Mouse (Mus musculus) kidney, embryonic 14.5 days (tissue): ENCODE measurements around the gene Scaf1. TPM values are rescaled to one million over a fixed set of nuclear protein-coding genes. Genes with fewer than 3 reads are reported as not detected.
A peak's percentile ranks its signal among the peaks of the same experiment; 100 is the strongest.

ENCODE experiments used
- ATAC-seq: fragments of 200-750 bp; cut with Nextera tagmentation; 2 replicates; pipeline ENCODE4 v1.8.0; 2017; ENCODE audit warnings: moderate number of reproducible peaks, mild to moderate bottlenecking, moderate TSS enrichment, moderate library complexity; ENCODE audit not compliant: low FRiP score, low TSS enrichment
- H3K27ac ChIP-seq: fragments of 300-500 bp; sonication (generic); 2 replicates; pipeline ENCODE4 v1.5.1; 2014; ENCODE audit warnings: low read depth, mild to moderate bottlenecking, low read length, moderate library complexity, mixed read lengths
- H3K27me3 ChIP-seq: fragments of 300-500 bp; sonication (generic); 2 replicates; pipeline ENCODE4 v1.6.1; 2014; ENCODE audit warnings: mild to moderate bottlenecking, low read length; ENCODE audit not compliant: control insufficient read depth, insufficient read depth
- H3K36me3 ChIP-seq: fragments of 300-500 bp; sonication (generic); 2 replicates; pipeline ENCODE4 v1.6.1; 2014; ENCODE audit warnings: low read length, mixed read lengths; ENCODE audit not compliant: control insufficient read depth, insufficient read depth
- H3K4me1 ChIP-seq: fragments of 300-500 bp; sonication (generic); 2 replicates; pipeline ENCODE4 v1.6.1; 2014; ENCODE audit warnings: low read length, mixed read lengths; ENCODE audit not compliant: control insufficient read depth, insufficient read depth
- H3K4me2 ChIP-seq: fragments of 300-500 bp; sonication (generic); replicated peaks from 2 replicates; pipeline ENCODE4 v1.6.1; 2014; ENCODE audit warnings: low read depth, mild to moderate bottlenecking, low read length
- H3K4me3 ChIP-seq: fragments of 300-500 bp; sonication (generic); 2 replicates; pipeline ENCODE4 v1.5.1; 2014; ENCODE audit warnings: mild to moderate bottlenecking, low read length
- H3K9ac ChIP-seq: fragments of 300-500 bp; sonication (generic); 2 replicates; pipeline ENCODE4 v1.6.1; 2014; ENCODE audit warnings: low read depth, mild to moderate bottlenecking, low read length, moderate library complexity
- H3K9me3 ChIP-seq: fragments of 300-500 bp; sonication (generic); 2 replicates; pipeline ENCODE4 v1.6.1; 2016; ENCODE audit warnings: low read length; ENCODE audit not compliant: control insufficient read depth
- WGBS: fragments of 180-500 bp; shearing (Covaris S2); extraction: QIAGEN DNeasy Blood & Tissue Kit; methylation state at CpG from one replicate; pipeline ENCODE4 v1.1.7; 2014; 5-methylcytosine and 5-hydroxymethylcytosine counted together
- polyA plus RNA-seq: library from polyadenylated mRNA; unstranded; fragments of >200 nt; fragmentation: Nextera tagmentation; extraction: Ambion mirVana; gene quantifications from 2 replicates; pipeline ENCODE4 v1.2.1, GENCODE M21; 2014

The Scaf1 gene
- polyA plus RNA-seq, 1 experiment from 2014 or later, result 54.0 TPM

GRCm38 (mm10) chr7:45053117-45053930, 37.2 kb upstream of the Scaf1 start:
- Histone ChIP-seq H3K27ac (peak overlapping the region; percentile 99), H3K9ac (peak overlapping the region; percentile 88), H3K4me1 (peaks cover 4% of the 10 kb centered on the region; the same call in 1 of the 2 replicates), H3K9me3 (no peaks in the 10 kb centered on the region), H3K36me3 (peaks cover 25% of the 10 kb centered on the region), H3K4me2 (peak overlapping the region; percentile 95), H3K27me3 (no peaks in the 10 kb centered on the region), H3K4me3 (peak overlapping the region; percentile 93)
- under 1% methylated on average over 43 of the region's 59 CpGs for WGBS
- ATAC-seq, result peak; percentile 41

GRCm38 (mm10) chr7:45052862-45053116, 36.6 kb upstream of the Scaf1 start, which contains the start of gene Prr12:
TSS of gene Prr12 (minus strand) at chr7:45052881.
- Histone ChIP-seq H3K36me3 (peaks cover 30% of the 10 kb centered on the region), H3K27me3 (no peaks in the 10 kb centered on the region), H3K4me2 (peak within 1 kb of the TSS; percentile 95), H3K9me3 (no peaks in the 10 kb centered on the region), H3K4me1 (peaks cover 4% of the 10 kb centered on the region; the same call in 1 of the 2 replicates), H3K4me3 (peak within 1 kb of the TSS; percentile 93), H3K9ac (peak within 1 kb of the TSS; percentile 88), H3K27ac (peak within 1 kb of the TSS; percentile 99)
- ATAC-seq, result no peak
- WGBS, result 0% methylated on average over 13 of the region's 18 CpGs

DNA sequence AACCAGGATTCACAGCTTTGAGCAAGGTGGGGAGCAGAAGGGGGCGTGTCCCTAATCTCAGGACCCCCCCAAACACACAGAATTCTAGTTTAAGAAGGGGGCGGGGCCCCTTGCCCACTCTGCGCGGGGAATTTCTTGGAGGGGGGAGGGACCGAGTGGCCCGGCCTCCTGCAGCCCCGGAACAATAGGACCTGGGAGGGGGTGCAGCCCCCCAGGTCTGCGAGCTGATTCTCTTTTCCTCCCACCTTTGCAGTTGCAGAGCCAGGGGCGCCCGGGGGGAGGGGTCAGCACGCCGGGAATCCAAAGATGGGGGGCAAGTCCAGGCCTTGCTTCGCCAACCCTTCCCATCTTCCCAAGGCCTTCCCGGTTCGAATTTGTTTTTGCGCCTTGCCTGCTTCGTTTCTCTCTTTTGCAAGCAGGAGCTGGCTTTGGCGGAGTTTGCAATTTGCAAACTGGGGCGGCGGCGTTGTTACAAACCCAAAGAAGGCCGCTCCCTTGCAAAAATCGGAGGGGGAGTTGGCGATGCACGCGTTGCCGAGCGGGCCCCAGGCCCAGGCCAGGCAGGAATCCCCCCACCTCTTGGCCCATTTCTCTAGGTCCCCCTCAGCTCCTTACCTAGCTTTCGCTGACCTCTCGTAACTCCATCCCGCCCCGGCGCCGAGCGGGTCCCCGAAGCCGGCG, 36.2 kb upstream of the Scaf1 start:
- no peaks in the 10 kb centered on the region for H3K9me3 ChIP-seq
- H3K36me3 ChIP-seq, result peaks cover 35% of the 10 kb centered on the region
- H3K4me1 ChIP-seq, result peaks cover 4% of the 10 kb centered on the region; the same call in 1 of the 2 replicates
- ATAC-seq, result no peak
- H3K27ac ChIP-seq, result peak overlapping the region; percentile 99
- H3K4me3 ChIP-seq, result peak overlapping the region; percentile 93
- H3K9ac ChIP-seq, result peak overlapping the region; percentile 88
- H3K27me3 ChIP-seq, result no peaks in the 10 kb centered on the region
- H3K4me2 ChIP-seq, result peak overlapping the region; percentile 95
- WGBS, result under 1% methylated on average over 38 of the region's 38 CpGs

DNA sequence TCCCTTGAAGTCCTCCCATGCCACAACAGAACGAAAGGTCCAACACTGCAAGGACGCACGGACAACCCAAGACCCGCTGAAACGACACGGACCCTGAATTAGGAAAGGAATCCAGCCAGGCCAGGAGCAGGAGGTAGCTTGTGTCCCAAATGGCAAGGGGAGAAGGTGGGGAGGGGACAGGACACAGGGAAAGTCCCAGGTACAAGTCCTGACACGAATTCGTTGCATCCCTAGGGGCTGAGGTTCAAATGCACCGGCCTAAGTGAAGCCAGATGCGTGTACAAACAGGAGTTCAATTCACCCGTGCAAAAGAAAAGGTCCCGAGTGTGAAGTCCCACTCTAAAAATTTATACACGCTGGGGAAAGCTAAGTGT, 35.4 kb upstream of the Scaf1 start:
- no peaks in the 10 kb centered on the region for H3K9me3 ChIP-seq
- no peak for ATAC-seq
- peaks cover 42% of the 10 kb centered on the region for H3K36me3 ChIP-seq
- peak overlapping the region; percentile 3; the same call in 1 of the 2 replicates for H3K27ac ChIP-seq
- WGBS, result 2% methylated on average over 13 of the region's 13 CpGs
- H3K27me3 ChIP-seq, result no peaks in the 10 kb centered on the region
- peak overlapping the region; percentile 95 for H3K4me2 ChIP-seq
- H3K9ac ChIP-seq, result peak overlapping the region; percentile 88
- H3K4me3 ChIP-seq, result peak overlapping the region; percentile 93
- H3K4me1 ChIP-seq, result peaks cover 4% of the 10 kb centered on the region; the same call in 1 of the 2 replicates

DNA sequence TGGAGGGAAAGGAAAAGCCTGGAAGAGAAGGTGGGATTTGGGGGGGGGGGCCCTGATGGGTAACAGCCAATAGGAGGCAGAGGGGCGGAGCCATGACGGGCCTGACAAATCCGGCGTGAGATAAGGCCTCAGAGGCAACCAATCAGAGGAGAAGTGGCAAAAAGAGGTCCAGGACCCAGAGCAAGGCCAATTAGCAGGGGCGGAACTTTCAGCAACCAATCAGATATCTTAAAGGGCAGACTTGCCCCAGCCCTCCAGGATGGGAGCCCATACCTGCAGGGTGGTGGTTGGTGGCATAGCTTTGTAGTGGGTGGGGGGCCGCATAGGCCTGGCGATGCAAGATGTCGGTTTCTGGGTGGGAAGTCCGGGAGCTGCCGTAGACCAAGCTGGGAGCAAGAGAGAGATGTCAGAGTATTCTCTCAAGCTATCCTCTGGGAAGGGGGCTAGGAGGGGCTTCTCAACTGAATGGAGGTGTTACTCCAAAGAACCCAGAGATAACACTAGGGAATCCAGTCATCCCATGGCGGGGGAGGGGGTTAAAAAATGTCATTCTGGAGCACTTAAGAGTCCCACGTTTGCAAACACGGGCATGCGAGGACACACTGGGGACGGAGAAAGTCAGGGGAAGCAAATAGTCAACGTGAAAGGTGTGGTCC, 34.9 kb upstream of the Scaf1 start:
- 3% methylated on average over 16 of the region's 16 CpGs for WGBS
- Histone ChIP-seq H3K27me3 (no peaks in the 10 kb centered on the region), H3K27ac (peak overlapping the region; percentile 3; the same call in 1 of the 2 replicates), H3K9me3 (no peaks in the 10 kb centered on the region), H3K4me1 (peaks cover 4% of the 10 kb centered on the region; the same call in 1 of the 2 replicates), H3K4me3 (peak overlapping the region; percentile 93), H3K4me2 (peak overlapping the region; percentile 95), H3K36me3 (peaks cover 47% of the 10 kb centered on the region), H3K9ac (peak overlapping the region; percentile 88; the same call in 1 of the 2 replicates)
- peak; percentile 32 for ATAC-seq

DNA sequence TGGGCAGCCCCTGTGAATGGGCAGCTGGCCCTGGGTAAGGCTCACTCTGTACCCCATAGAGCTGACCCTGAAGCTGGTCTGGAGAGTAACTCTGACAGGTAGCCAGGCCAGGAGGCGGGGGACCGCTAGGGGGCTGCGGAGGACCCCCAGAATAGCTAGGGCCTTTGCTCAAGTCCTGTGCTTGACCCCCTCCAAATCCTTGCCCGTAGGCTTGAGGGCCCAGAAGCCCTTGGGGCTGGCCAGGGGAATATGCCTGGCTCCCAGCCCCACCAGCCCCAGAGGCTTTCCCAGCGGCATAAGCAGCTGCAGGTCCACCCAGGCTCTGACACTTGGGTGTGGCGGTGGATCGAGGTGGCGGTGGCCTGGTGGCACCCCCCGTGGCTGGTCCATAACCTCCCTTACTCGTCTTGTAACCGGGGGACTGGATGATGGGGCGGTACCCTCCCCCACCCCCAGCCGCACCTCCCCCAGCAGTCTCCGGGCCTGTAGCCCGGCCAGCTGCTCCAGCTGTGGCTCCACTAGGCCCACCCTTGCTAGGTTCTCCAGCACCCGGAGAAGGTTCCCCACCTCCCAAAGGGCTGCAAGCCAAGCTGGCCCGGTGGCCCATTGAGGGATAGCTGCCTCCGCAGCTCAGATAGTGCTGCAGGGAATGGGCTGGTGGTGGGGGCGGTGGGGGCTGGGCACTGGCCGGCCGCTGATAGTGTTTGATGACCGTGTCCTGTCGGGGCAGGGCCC, 32.9 kb upstream of the Scaf1 start:
- WGBS, result 88% methylated on average over 23 of the region's 23 CpGs
- peaks cover 66% of the 10 kb centered on the region for H3K36me3 ChIP-seq

GRCm38 (mm10) chr7:45048001-45048890, 32.1 kb upstream of the Scaf1 start:
- H3K4me3 ChIP-seq, result no peak overlapping the region
- ATAC-seq, result no peak
- WGBS, result 92% methylated on average over 38 of the region's 38 CpGs

More for the DNA sequence above, 32.9 kb upstream of the Scaf1 start:
- Histone ChIP-seq H3K9me3 (no peaks in the 10 kb centered on the region), H3K4me3 (no peak overlapping the region), H3K9ac (no peak overlapping the region), H3K27me3 (no peaks in the 10 kb centered on the region), H3K27ac (no peak overlapping the region), H3K4me2 (no peak overlapping the region), H3K4me1 (peaks cover 4% of the 10 kb centered on the region; the same call in 1 of the 2 replicates)
- ATAC-seq, result no peak

GRCm38 (mm10) chr7:45047491-45047890, 31.3 kb upstream of the Scaf1 start:
- no peak for ATAC-seq
- peaks cover 4% of the 10 kb centered on the region; the same call in 1 of the 2 replicates for H3K4me1 ChIP-seq
- no peak overlapping the region for H3K9ac ChIP-seq
- 98% methylated on average over 14 of the region's 14 CpGs for WGBS
- H3K9me3 ChIP-seq, result no peaks in the 10 kb centered on the region
- H3K4me3 ChIP-seq, result no peak overlapping the region
- H3K27me3 ChIP-seq, result no peaks in the 10 kb centered on the region
- H3K36me3 ChIP-seq, result peaks cover 82% of the 10 kb centered on the region
- H3K27ac ChIP-seq, result no peak overlapping the region
- H3K4me2 ChIP-seq, result no peak overlapping the region

More at GRCm38 (mm10) chr7:45048001-45048890, 32.1 kb upstream of the Scaf1 start:
- Histone ChIP-seq H3K27me3 (no peaks in the 10 kb centered on the region), H3K4me2 (no peak overlapping the region), H3K4me1 (peaks cover 4% of the 10 kb centered on the region; the same call in 1 of the 2 replicates), H3K27ac (no peak overlapping the region), H3K9me3 (no peaks in the 10 kb centered on the region), H3K9ac (no peak overlapping the region), H3K36me3 (peaks cover 75% of the 10 kb centered on the region)
